15 mouse cellular contexts compared by ENCODE assay signal in the genomic region with DNA sequence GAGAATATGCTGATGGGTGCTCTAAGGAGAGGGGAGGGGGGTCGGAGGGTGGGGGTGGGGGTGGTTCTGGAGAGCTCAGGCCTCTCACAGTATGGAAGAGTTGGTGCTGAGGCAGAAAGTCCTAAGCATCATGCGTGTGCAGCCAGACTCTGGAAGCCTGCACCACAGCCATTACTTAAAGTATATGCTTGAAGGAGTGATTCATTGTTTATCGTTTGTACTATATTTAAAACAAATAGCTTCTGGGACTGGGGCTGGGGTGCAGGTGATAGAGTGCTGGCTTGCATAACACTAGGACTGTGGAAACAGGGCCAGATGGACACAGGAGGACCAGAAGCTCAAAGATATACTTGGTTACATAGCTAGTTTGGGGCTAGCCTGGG.
"Had no signal": no experiment of that assay in that cellular context is flagged by ENCODE, and none has a peak within 500 bp of the region (broad histone marks: within the 10 kb centered on the region; RNA-seq: fewer than 3 reads in every experiment).

No protein-coding gene starts in this region.

- H3K9me3 ChIP-seq: midbrain, embryonic 10.5 days; midbrain, embryonic 13.5 days; neural tube, embryonic 13.5 days; neural tube, embryonic 15.5 days; stomach, embryonic 15.5 days had no signal

- ATAC-seq: midbrain, embryonic 13.5 days; midbrain, embryonic 16.5 days had no signal

- DNase-seq: lung, adult 18-20 months; lung, embryonic 14.5 days; lung, postnatal 10 days; lung, postnatal 4 days; right cerebral cortex, postnatal 14 days; thymus, adult 2 months; thymus, postnatal 25 days had no signal

- H3K4me2 ChIP-seq: lung, embryonic 14.5 days; midbrain, embryonic 13.5 days; neural tube, embryonic 13.5 days; neural tube, embryonic 15.5 days; stomach, embryonic 15.5 days had no signal

- H3K4me3 ChIP-seq: midbrain, embryonic 10.5 days; midbrain, embryonic 13.5 days; myocyte; neural tube, embryonic 13.5 days; neural tube, embryonic 15.5 days; stomach, embryonic 15.5 days had no signal

- H3K36me3 ChIP-seq: midbrain, embryonic 10.5 days; midbrain, embryonic 13.5 days; neural tube, embryonic 13.5 days; neural tube, embryonic 15.5 days; stomach, embryonic 15.5 days had no signal

- H3K9ac ChIP-seq: lung, embryonic 14.5 days; midbrain, embryonic 13.5 days; neural tube, embryonic 13.5 days; neural tube, embryonic 15.5 days; stomach, embryonic 15.5 days had no signal

- H3K27me3 ChIP-seq: midbrain, embryonic 13.5 days; neural tube, embryonic 13.5 days; neural tube, embryonic 15.5 days; stomach, embryonic 15.5 days had no signal

- H3K27ac ChIP-seq: midbrain, embryonic 10.5 days; midbrain, embryonic 13.5 days; neural tube, embryonic 13.5 days; neural tube, embryonic 15.5 days; stomach, embryonic 15.5 days; stomach, postnatal 0 days had no signal
